Mouse (Mus musculus): ENCODE data around the gene Wdr61.
"Not testable (repeated sequence)": the region's sequence is repeated elsewhere in the genome, so short reads cannot be mapped to it uniquely, and the experiment has no call there.

Gene Wdr61

GRCm38 (mm10) chr9:54732122-54732521, 2.2 kb downstream of the Wdr61 start:
- DNase-seq (ENCODE audit: low spot score in 2 of 2): no peak

DNA sequence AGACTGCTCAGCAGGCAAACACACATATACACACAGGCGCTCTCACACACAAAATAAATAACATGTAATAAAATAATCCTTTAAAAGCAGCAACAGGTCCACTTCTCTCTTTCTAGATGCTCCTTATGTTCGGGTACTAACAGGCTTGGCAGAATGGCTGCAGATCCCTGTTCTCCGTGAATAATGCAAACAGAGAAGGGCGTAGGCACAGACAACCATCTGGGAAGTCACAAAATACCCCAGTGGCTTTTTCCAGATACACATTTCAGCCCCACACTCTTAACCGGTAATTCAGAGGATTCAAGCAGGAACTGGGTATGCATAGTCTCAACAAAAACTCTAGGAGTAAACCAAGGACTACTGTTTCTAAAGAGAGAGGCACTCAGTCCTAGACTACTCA, 8.0 kb downstream of the Wdr61 start:
- no peak for DNase-seq (ENCODE audit: low spot score in 2 of 2)

DNA sequence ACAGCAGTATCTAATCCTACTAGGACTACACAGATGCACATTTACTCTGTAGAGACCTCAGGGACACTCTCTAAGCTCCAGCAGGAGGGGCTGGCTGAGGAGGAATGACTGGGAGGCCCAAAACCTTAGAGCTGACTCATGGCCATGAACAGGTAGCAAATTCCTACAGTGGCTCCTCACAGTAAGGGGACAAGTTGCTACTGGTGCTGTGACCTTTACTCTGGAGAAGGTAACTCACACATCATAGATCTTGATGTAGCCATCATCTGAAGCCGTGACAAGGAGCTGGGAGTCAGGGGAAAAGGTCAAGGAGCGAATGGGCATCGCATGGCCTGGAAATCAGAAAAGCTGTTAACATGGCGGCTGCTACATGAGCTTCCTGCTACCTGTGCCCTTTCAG, 11.7 kb downstream of the Wdr61 start:
- no peak for DNase-seq (ENCODE audit: low spot score in 2 of 2)

GRCm38 (mm10) chr9:54722156-54722555, 12.2 kb downstream of the Wdr61 start:
- DNase-seq (ENCODE audit: low spot score in 2 of 2): no peak

- no peak for DNase-seq (ENCODE audit: low spot score in 2 of 2)
These were observed 16.8 kb downstream of the Wdr61 start for GRCm38 (mm10) chr9:54717527-54717926.

GRCm38 (mm10) chr9:54715776-54716175, 18.5 kb downstream of the Wdr61 start:
- DNase-seq (ENCODE audit: low spot score in 2 of 2): no peak

GRCm38 (mm10) chr9:54708085-54708484, 26.2 kb downstream of the Wdr61 start:
- DNase-seq (ENCODE audit: low spot score in 2 of 2): no peak

GRCm38 (mm10) chr9:54707288-54707999, 26.9 kb downstream of the Wdr61 start:
- no peak for DNase-seq (ENCODE audit: low spot score in 2 of 2)

DNA sequence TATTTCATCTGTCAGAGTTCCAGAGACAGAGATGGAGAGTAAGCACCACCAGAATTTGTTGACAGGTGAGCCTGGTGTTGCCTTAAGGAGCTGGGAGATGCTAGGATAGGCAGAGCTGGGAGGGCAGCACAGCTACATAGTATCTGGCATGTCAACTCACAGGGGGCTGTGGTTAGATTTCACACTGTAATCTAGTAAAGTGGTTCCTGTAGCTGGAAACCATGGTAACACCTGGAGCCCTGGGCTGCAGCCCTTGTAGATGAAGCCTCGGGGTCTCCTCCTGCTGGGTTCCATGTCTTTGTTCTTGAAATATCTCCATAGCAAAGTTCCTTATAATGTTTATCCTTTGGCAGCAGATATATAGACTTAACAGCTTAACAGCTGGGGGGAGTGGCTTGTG, 28.8 kb downstream of the Wdr61 start:
- no peak for DNase-seq (ENCODE audit: low spot score in 2 of 2)

GRCm38 (mm10) chr9:54704361-54704760, 30.0 kb downstream of the Wdr61 start:
- no peak for DNase-seq (ENCODE audit: low spot score in 2 of 2)

- no peak for DNase-seq (ENCODE audit: low spot score in 2 of 2)
These were observed 31.7 kb downstream of the Wdr61 start for GRCm38 (mm10) chr9:54702581-54702980.

- peak; percentile 25 to 36 for DNase-seq (ENCODE audit: low spot score in 2 of 2)
These were observed 33.6 kb downstream of the Wdr61 start for GRCm38 (mm10) chr9:54700746-54701145.

- peak in 1 of 2 experiments; percentile 30 for DNase-seq (ENCODE audit: low spot score in 2 of 2)
These were observed 34.2 kb downstream of the Wdr61 start for GRCm38 (mm10) chr9:54700174-54700475.

DNA sequence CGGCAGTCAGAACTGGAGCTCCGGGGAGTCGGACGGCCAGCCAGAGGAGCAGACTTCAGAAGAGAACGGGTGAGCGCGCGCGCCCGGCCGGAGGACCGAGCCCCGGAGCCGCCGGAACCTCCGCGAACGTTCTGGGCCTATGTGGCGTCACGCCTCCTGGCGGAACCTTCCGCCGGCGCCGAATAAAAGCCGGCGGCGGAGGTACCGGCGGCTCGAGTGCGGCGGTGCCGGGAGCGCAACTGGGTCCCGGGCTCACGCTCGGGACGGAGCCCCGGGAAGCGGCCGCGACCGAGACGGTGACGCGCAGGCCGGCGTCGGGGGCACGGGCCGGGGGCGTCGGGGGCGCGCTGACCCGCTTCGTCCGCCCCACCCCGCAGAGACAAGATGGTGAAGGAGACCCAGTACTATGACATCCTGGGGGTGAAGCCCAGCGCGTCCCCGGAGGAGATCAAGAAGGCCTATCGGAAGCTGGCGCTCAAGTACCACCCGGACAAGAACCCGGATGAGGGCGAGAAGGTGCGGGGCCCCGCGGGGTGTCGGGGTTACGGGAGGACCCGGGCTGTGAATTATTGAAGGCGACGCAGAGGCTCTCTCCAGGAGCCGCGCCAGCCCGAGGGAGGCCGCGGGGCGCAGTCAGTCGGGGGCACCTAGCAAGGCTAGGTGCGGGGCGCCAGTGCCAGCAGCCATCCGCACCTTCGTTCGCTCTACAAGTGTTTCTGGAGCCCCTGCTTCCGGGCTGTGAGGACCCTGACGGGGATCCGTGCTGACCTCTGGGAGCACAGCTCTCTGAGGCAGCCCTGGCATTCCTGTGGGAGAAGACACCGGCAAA, 34.8 kb downstream of the Wdr61 start:
- DNase-seq (ENCODE audit: low spot score in 2 of 2): peak; percentile 84 to 85

GRCm38 (mm10) chr9:54699087-54699344, 35.3 kb downstream of the Wdr61 start:
- no peak for DNase-seq (ENCODE audit: low spot score in 2 of 2)

DNA sequence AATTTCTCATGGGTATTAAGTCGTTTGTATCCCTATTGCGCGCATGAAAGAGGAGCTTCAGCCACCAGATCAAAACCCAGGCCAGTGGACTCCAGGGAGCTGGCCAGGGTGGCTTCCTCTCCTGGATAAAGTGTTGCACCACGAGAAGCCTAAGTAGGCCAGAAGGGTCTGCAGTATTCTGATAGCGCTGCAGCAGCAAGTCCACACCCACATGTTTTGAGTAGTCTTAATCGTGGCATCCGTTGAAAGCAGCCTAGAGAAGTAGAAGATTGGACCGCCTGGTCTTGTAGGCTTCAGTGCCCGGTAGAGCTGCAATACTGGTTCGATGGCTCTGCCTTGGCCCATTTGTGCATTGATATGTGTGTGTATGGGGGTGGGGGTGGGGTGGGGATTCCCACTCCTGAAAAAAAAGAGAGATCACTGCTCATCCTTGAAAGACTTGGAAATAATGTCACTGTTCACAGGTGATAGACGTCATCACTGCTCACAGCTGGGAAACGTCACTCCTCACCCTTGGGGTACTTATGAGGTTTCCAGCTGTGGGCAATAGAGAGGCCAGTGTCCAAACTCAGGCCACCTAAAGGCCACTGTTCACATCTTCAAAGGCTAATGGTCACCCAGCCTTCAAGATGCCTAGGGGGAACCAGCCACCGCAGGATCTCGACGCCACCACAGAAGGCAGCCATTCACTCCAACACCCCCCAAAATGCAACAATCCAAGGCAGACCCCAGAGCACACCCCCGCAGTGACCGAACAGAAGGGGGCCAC, 35.8 kb downstream of the Wdr61 start, which contains the start of gene Dnaja4:
Gene Dnaja4, plus strand, starts transcription at position 556 of the 769 bp plus-strand sequence.
- no peak for DNase-seq (ENCODE audit: low spot score in 2 of 2)

GRCm38 (mm10) chr9:54691241-54691805, 43.0 kb downstream of the Wdr61 start:
- DNase-seq (ENCODE audit: low spot score in 2 of 2): not testable (repeated sequence)

- not testable (repeated sequence) for DNase-seq (ENCODE audit: low spot score in 2 of 2)
These were observed 43.6 kb downstream of the Wdr61 start for GRCm38 (mm10) chr9:54690697-54691096.

GRCm38 (mm10) chr9:54689446-54689845, 44.9 kb downstream of the Wdr61 start:
- DNase-seq (ENCODE audit: low spot score in 2 of 2): no peak

DNA sequence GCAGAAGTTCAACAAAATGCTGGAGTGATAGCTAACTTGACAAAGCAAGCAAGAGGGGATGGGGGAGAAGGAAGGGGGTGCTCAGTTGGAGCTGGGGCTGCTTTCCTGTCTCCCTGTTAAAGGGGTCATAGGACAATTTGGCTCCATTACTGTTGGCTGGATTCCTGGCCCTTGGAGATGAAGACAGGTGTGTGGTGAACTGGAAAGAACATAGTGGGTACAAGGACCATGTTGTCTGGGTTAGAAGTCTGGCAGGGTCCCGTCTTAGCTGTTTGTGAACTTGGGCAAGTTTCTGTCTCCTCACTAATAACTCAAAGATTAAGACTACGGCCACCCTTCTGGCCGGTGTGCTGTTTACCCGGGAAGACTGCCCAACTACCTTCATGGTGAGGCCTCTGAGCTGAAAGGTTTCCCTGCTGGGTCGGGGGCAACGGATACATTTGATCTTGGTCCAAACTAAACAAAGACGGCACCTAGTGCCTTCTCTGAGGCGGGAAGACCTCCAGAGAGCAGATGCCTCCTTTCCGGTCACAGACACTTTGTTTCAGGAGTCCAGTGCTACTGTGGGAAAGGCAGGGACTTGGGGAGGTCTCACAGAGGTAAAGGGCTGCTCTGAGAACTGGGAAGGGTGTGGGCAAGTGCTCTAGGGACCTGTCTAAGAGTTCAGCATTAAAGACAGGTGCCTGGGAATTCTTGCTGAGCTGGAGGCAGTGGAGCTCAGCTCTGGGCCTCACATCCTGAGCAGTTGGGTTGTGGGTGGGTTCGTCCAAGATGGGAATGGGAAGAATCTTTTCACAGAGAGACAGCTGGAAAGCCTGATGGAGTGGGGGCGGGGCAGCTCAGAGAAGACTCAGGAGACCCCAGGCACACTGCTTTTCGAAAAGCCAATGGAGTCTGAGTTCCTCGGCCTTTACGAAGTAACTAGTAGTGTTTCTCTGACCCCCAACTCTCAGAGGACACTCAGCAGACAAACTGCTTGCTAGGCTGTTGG, 46.8 kb downstream of the Wdr61 start:
- no peak for DNase-seq (ENCODE audit: low spot score in 2 of 2)

Measured in heart, adult 9 months (tissue).